Mouse (Mus musculus) small intestine, adult 2 months (tissue): ENCODE data around the gene Lalba.

Source experiments
- CTCF ChIP-seq: fragments of 200-500 bp; IDR thresholded peaks from 2 replicates; pipeline ENCODE4 v1.5.1; 2012; ENCODE audit warnings: low read depth, mild to moderate bottlenecking, control low read depth, inconsistent platforms, low read length, moderate library complexity, mixed read lengths; ENCODE audit not compliant: insufficient replicate concordance, insufficient read length; ENCODE audit errors: extremely low read depth
- POLR2A ChIP-seq: fragments of 200-500 bp; IDR thresholded peaks from 2 replicates; pipeline ENCODE4 v1.6.1; 2012; ENCODE audit warnings: low read depth, mild to moderate bottlenecking, control low read depth, inconsistent platforms, low read length, moderate library complexity

- no peak for TF ChIP-seq POLR2A
- no peak for TF ChIP-seq CTCF
Observed at GRCm38 (mm10) chr15:98532281-98532680, 49.8 kb upstream of the Lalba start.
